Mouse (Mus musculus): ENCODE results near the gene Txnrd2.

DNA sequence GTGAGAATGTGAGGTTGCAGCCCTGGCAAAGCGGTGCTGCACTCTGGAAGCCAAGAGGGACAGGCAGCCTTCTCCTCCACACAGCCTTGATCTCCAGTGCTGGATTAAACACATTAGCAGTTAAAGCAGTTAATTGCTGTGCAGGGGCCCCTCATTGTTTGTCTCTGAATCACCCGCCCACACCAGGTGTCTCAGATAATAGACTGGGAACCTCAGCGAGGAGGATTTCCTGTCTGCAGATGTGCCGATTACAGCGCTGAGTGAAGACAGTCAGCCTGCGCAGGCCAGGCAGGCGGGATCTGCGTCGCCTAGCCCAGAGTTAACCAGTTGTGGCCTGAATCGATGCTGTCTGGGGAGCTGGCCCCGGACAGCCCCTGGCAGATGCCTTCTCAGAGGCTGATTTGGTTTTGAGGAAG, 33.8 kb downstream of the Txnrd2 start:
- no peak for TF ChIP-seq POLR2A (IDR thresholded peaks at IDR 0.05; ENCODE audit: low read depth, low read length)
- TF ChIP-seq CTCF (IDR thresholded peaks at IDR 0.05; ENCODE audit: borderline replicate concordance, insufficient read depth, low read length) = no peak

Measured in embryonic fibroblast, embryonic 13.5 days (primary cell).